Mouse (Mus musculus) CD4-positive naive resting alpha-beta T cell, adult 57 days (primary cell): ENCODE measurements around the gene Cd160. TPM values are rescaled to one million over a fixed set of nuclear protein-coding genes. Genes with fewer than 3 reads are reported as not detected.

Experiments used
- total RNA-seq: library from RNA; stranded (reverse); gene quantifications from one replicate; pipeline ENCODE4 v1.2.4, GENCODE M21; 2023

Gene Cd160
- 10.5 TPM for total RNA-seq

GRCm38 (mm10) chr3:96828984-96829383 is at the start of gene Cd160, which contains the start of gene Pdzk1:
Gene Cd160, minus strand, starts transcription at chr3:96829351.
Gene Pdzk1, plus strand, starts transcription at chr3:96829284.

Other genes starting within 250 kb of the Cd160 start
- gene Polr3gl, start 235.2 kb downstream of the Cd160 start, total RNA-seq = 41.5 TPM
- not detected for gene Ankrd34a, start 232.7 kb downstream of the Cd160 start, total RNA-seq
- gene Lix1l, start 228.2 kb downstream of the Cd160 start, total RNA-seq = 0.38 TPM
- 82.5 TPM for gene Rbm8a, start 199.4 kb downstream of the Cd160 start, total RNA-seq
- gene Pex11b, start 194.0 kb downstream of the Cd160 start, total RNA-seq = 25.9 TPM
- gene Gm42957, start 193.9 kb downstream of the Cd160 start, total RNA-seq = 0.35 TPM
- gene Itga10, start 183.8 kb downstream of the Cd160 start, total RNA-seq = 3.5 TPM
- not detected for gene Ankrd35, start 159.2 kb downstream of the Cd160 start, total RNA-seq
- gene Pias3, start 133.0 kb downstream of the Cd160 start, total RNA-seq = 20.1 TPM
- 1.0 TPM for gene Nudt17, start 120.8 kb downstream of the Cd160 start, total RNA-seq
- gene Polr3c, start 101.7 kb downstream of the Cd160 start, total RNA-seq = 57.7 TPM
- gene Rnf115, start 101.7 kb downstream of the Cd160 start, total RNA-seq = 48.1 TPM
- gene Pdzk1, start 67 bp downstream of the Cd160 start, total RNA-seq = not detected
- not detected for gene Gja5, start 75.3 kb upstream of the Cd160 start, total RNA-seq
- 26.7 TPM for gene Gpr89, start 76.0 kb upstream of the Cd160 start, total RNA-seq
- not detected for gene Gja8, start 96.7 kb upstream of the Cd160 start, total RNA-seq